Comparison of ENCODE assay signal across 22 mouse cellular contexts in genomic region chrX:51292310-51292709, GRCm38 (mm10).
DNase-seq lines count a peak whose midpoint lies in the region; ATAC-seq and TF ChIP-seq lines count a peak whose summit lies in the region.
"Had no signal": no experiment of that assay in that cellular context is flagged by ENCODE, and none has a peak within 500 bp of the region (broad histone marks: within the 10 kb centered on the region; RNA-seq: fewer than 3 reads in every experiment).

No protein-coding gene starts in this region.

- no peak overlapping the region for H3K4me2 ChIP-seq in kidney, postnatal 0 days (ENCODE audit: low read length)
- no peak overlapping the region for H3K4me2 ChIP-seq in kidney, embryonic 16.5 days (replicated peaks; ENCODE audit: low read depth, low read length)
- no peak overlapping the region for H3K4me2 ChIP-seq in lung, postnatal 0 days (replicated peaks; ENCODE audit: low read depth, low read length)
- no peak overlapping the region for H3K4me2 ChIP-seq in forebrain, embryonic 12.5 days
- H3K4me2 ChIP-seq: embryonic facial prominence, embryonic 12.5 days; embryonic facial prominence, embryonic 15.5 days; hindbrain, embryonic 12.5 days; hindbrain, embryonic 15.5 days had no signal

- H3K27me3 ChIP-seq in kidney, postnatal 0 days (ENCODE audit: insufficient read depth, low read length), result no peaks in the 10 kb centered on the region
- H3K27me3 ChIP-seq in kidney, embryonic 16.5 days (ENCODE audit: insufficient read depth, low read length), result no peaks in the 10 kb centered on the region
- H3K27me3 ChIP-seq in lung, postnatal 0 days (replicated peaks; ENCODE audit: insufficient read depth, low read length), result no peaks in the 10 kb centered on the region
- no peaks in the 10 kb centered on the region for H3K27me3 ChIP-seq in forebrain, embryonic 12.5 days
- H3K27me3 ChIP-seq: embryonic facial prominence, embryonic 12.5 days; embryonic facial prominence, embryonic 15.5 days; hindbrain, embryonic 12.5 days; hindbrain, embryonic 15.5 days had no signal

- H3K9ac ChIP-seq in kidney, postnatal 0 days (ENCODE audit: low read depth, low read length), result no peak overlapping the region
- no peak overlapping the region for H3K9ac ChIP-seq in kidney, embryonic 16.5 days (replicated peaks; ENCODE audit: low read length)
- H3K9ac ChIP-seq in lung, postnatal 0 days (replicated peaks; ENCODE audit: low read depth), result no peak overlapping the region
- no peak overlapping the region for H3K9ac ChIP-seq in forebrain, embryonic 12.5 days
- H3K9ac ChIP-seq: embryonic facial prominence, embryonic 12.5 days; embryonic facial prominence, embryonic 15.5 days; hindbrain, embryonic 12.5 days; hindbrain, embryonic 15.5 days had no signal

- peak; percentile 4 for DNase-seq in kidney, postnatal 0 days (ENCODE audit: low spot score)
- peak; percentile 34 for DNase-seq in lung, postnatal 0 days (ENCODE audit: low spot score)
- peak; percentile 18 for DNase-seq in lung, postnatal 25 days (ENCODE audit: low spot score)
- DNase-seq in cerebellum, postnatal 4 days (ENCODE audit: low spot score in 2 of 2), result no peak
- no peak for DNase-seq in urinary bladder, postnatal 10 days (ENCODE audit: low spot score)
- DNase-seq: adrenal gland, adult 8-10 months; adrenal gland, postnatal 25 days; cerebellum, adult 11-12 months; cerebellum, adult 8-10 months; cerebellum, postnatal 14 days; gastrocnemius, postnatal 10 days; gastrocnemius, postnatal 36 days; heart, adult 2 months had no signal

- no peak overlapping the region for H3K4me3 ChIP-seq in kidney, postnatal 0 days (replicated peaks; ENCODE audit: low read depth, low read length)
- no peak overlapping the region for H3K4me3 ChIP-seq in kidney, embryonic 16.5 days (ENCODE audit: low read length)
- no peak overlapping the region for H3K4me3 ChIP-seq in lung, postnatal 0 days (ENCODE audit: low read depth, low read length)
- H3K4me3 ChIP-seq in forebrain, embryonic 12.5 days (replicated peaks), result no peak overlapping the region
- H3K4me3 ChIP-seq: embryonic facial prominence, embryonic 12.5 days; embryonic facial prominence, embryonic 15.5 days; heart, adult 2 months; heart, embryonic 10.5 days; hindbrain, embryonic 12.5 days; hindbrain, embryonic 15.5 days had no signal

- no peak for ATAC-seq in kidney, postnatal 0 days (replicated peaks; ENCODE audit: low FRiP score, low read depth)
- ATAC-seq in kidney, embryonic 16.5 days (ENCODE audit: low FRiP score, low TSS enrichment), result no peak
- ATAC-seq in lung, postnatal 0 days, result peak; percentile 62
- no peak for ATAC-seq in forebrain, embryonic 12.5 days (ENCODE audit: low FRiP score)
- ATAC-seq: activated CD4-positive, CD25-positive, alpha-beta regulatory T cell, adult 4 months; forebrain, embryonic 16.5 days had no signal

- no peaks in the 10 kb centered on the region for H3K4me1 ChIP-seq in kidney, postnatal 0 days (replicated peaks; ENCODE audit: insufficient read depth, low read length)
- no peaks in the 10 kb centered on the region for H3K4me1 ChIP-seq in kidney, embryonic 16.5 days (ENCODE audit: insufficient read depth, low read length)
- H3K4me1 ChIP-seq in lung, postnatal 0 days (ENCODE audit: insufficient read depth, low read depth, low read length), result no peaks in the 10 kb centered on the region
- no peaks in the 10 kb centered on the region for H3K4me1 ChIP-seq in forebrain, embryonic 12.5 days
- H3K4me1 ChIP-seq: embryonic facial prominence, embryonic 12.5 days; embryonic facial prominence, embryonic 15.5 days; heart, embryonic 10.5 days; hindbrain, embryonic 12.5 days; hindbrain, embryonic 15.5 days had no signal

- no peak for TF ChIP-seq CTCF in kidney, postnatal 0 days (IDR thresholded peaks at IDR 0.05; ENCODE audit: low read depth)
- no peak for TF ChIP-seq CTCF in lung, postnatal 0 days (IDR thresholded peaks at IDR 0.05)

- H3K9me3 ChIP-seq in kidney, postnatal 0 days (replicated peaks; ENCODE audit: low read length), result no peaks in the 10 kb centered on the region
- H3K9me3 ChIP-seq in kidney, embryonic 16.5 days (ENCODE audit: low read length), result no peaks in the 10 kb centered on the region
- no peaks in the 10 kb centered on the region for H3K9me3 ChIP-seq in lung, postnatal 0 days (ENCODE audit: low read length)
- H3K9me3 ChIP-seq in forebrain, embryonic 12.5 days, result no peaks in the 10 kb centered on the region
- H3K9me3 ChIP-seq: embryonic facial prominence, embryonic 12.5 days; embryonic facial prominence, embryonic 15.5 days; heart, embryonic 10.5 days; hindbrain, embryonic 12.5 days; hindbrain, embryonic 15.5 days had no signal

- WGBS in kidney, postnatal 0 days, result 57% methylated on average over 5 of the region's 5 CpGs
- WGBS in kidney, embryonic 16.5 days, result 71% methylated on average over 5 of the region's 5 CpGs
- WGBS in lung, postnatal 0 days, result 72% methylated on average over 5 of the region's 5 CpGs
- WGBS in forebrain, embryonic 12.5 days, result 92% methylated on average over 5 of the region's 5 CpGs

- H3K36me3 ChIP-seq in kidney, postnatal 0 days (ENCODE audit: insufficient read depth, low read length), result no peaks in the 10 kb centered on the region
- H3K36me3 ChIP-seq in kidney, embryonic 16.5 days (ENCODE audit: insufficient read depth, low read length), result no peaks in the 10 kb centered on the region
- no peaks in the 10 kb centered on the region for H3K36me3 ChIP-seq in lung, postnatal 0 days (ENCODE audit: insufficient read depth, low read length)
- H3K36me3 ChIP-seq in forebrain, embryonic 12.5 days (replicated peaks), result no peaks in the 10 kb centered on the region
- H3K36me3 ChIP-seq: embryonic facial prominence, embryonic 12.5 days; embryonic facial prominence, embryonic 15.5 days; heart, embryonic 10.5 days; hindbrain, embryonic 12.5 days; hindbrain, embryonic 15.5 days had no signal

- TF ChIP-seq EP300 in lung, postnatal 0 days (IDR thresholded peaks at IDR 0.05), result peak; percentile 54; the same call in 1 of the 2 replicates

- no peak overlapping the region for H3K27ac ChIP-seq in kidney, postnatal 0 days
- H3K27ac ChIP-seq in kidney, embryonic 16.5 days (ENCODE audit: low read length), result no peak overlapping the region
- no peak overlapping the region for H3K27ac ChIP-seq in lung, postnatal 0 days (ENCODE audit: low read length)
- H3K27ac ChIP-seq in forebrain, embryonic 12.5 days, result no peak overlapping the region
- H3K27ac ChIP-seq: embryonic facial prominence, embryonic 12.5 days; embryonic facial prominence, embryonic 15.5 days; heart, adult 2 months; heart, embryonic 10.5 days; hindbrain, embryonic 12.5 days; hindbrain, embryonic 15.5 days had no signal

Comparison
In these comparisons a context has a peak if more than half of its experiments do, and no peak if none do; other contexts are left out.
1. DNase-seq: peak in kidney, postnatal 0 days (single experiment), lung, postnatal 0 days (single experiment) and lung, postnatal 25 days (single experiment); none in cerebellum, postnatal 4 days (0 of 2) and urinary bladder, postnatal 10 days (single experiment).